In genomic region chr14:21765754-21766397, GRCm38 (mm10) we compare ENCODE assay signal across 22 mouse cellular contexts. TPM values are rescaled to one million over a fixed set of nuclear protein-coding genes. Genes with fewer than 3 reads are reported as not detected.
DNase-seq lines count a peak whose midpoint lies in the region; ATAC-seq and TF ChIP-seq lines count a peak whose summit lies in the region.
"Had no signal": no experiment of that assay in that cellular context is flagged by ENCODE, and none has a peak within 500 bp of the region (broad histone marks: within the 10 kb centered on the region; RNA-seq: fewer than 3 reads in every experiment).

No protein-coding gene starts in this region.

- H3K4me2 ChIP-seq in heart, embryonic 15.5 days: peak overlapping the region; percentile 9; the same call in 1 of the 2 replicates
- peak overlapping the region; percentile 47 for H3K4me2 ChIP-seq in liver, embryonic 14.5 days (ENCODE audit: low read depth)
- no peak overlapping the region for H3K4me2 ChIP-seq in stomach, embryonic 16.5 days (ENCODE audit: low read depth, low read length)
- H3K4me2 ChIP-seq: lung, embryonic 15.5 days had no signal

- no peaks in the 10 kb centered on the region for H3K27me3 ChIP-seq in heart, embryonic 15.5 days
- H3K27me3 ChIP-seq in liver, embryonic 14.5 days (ENCODE audit: control insufficient read depth, insufficient read depth, low read length): no peaks in the 10 kb centered on the region
- H3K27me3 ChIP-seq in stomach, embryonic 16.5 days (ENCODE audit: control insufficient read depth, insufficient read depth, low read length): no peaks in the 10 kb centered on the region
- H3K27me3 ChIP-seq: lung, embryonic 15.5 days had no signal

- no peak for TF ChIP-seq CTCF in liver, embryonic 14.5 days (IDR thresholded peaks at IDR 0.05; ENCODE audit: low read depth)

- no peak for DNase-seq in heart, adult 18-20 months
- DNase-seq in c-Kit-positive CD71-positive TER-119-negative erythroid progenitor cells, embryonic 14.5 days (ENCODE audit: low read depth): peak; percentile 37
- DNase-seq in liver, embryonic 14.5 days (ENCODE audit: low read depth in 3 of 3, low spot score in 3 of 3): no peak
- no peak for DNase-seq in layer of hippocampus, adult 18-20 months (ENCODE audit: low spot score in 2 of 2)
- no peak for DNase-seq in adrenal gland, postnatal 4 days (ENCODE audit: low spot score in 2 of 2)
- DNase-seq: adrenal gland, adult 2 months; B cell, adult 2 months; cerebellum, adult 2 months; kidney, adult 9 months; kidney, postnatal 4 days; layer of hippocampus, postnatal 36 days; retina, postnatal 1 day; thymus, postnatal 36 days had no signal

- H3K9me3 ChIP-seq in heart, embryonic 15.5 days (replicated peaks): no peaks in the 10 kb centered on the region
- H3K9me3 ChIP-seq in liver, embryonic 14.5 days (ENCODE audit: control insufficient read depth, low read length): no peaks in the 10 kb centered on the region
- H3K9me3 ChIP-seq in stomach, embryonic 16.5 days (replicated peaks; ENCODE audit: control insufficient read depth, low read length): no peaks in the 10 kb centered on the region
- H3K9me3 ChIP-seq: limb, embryonic 10.5 days; lung, embryonic 15.5 days had no signal

- 50% methylated on average over 7 of the region's 7 CpGs for WGBS in heart, embryonic 15.5 days
- WGBS in liver, embryonic 14.5 days (ENCODE audit: insufficient replicate concordance): 20% methylated on average over 7 of the region's 7 CpGs
- WGBS in stomach, embryonic 16.5 days: 55% methylated on average over 7 of the region's 7 CpGs

- 0 out of 2 replicates have a peak, but pooled peaks have one; percentile 31 for TF ChIP-seq EP300 in liver, embryonic 14.5 days (IDR thresholded peaks at IDR 0.05; ENCODE audit: low read depth)

- H3K27ac ChIP-seq in heart, embryonic 15.5 days: peak overlapping the region; percentile 8; the same call in 1 of the 2 replicates
- no peak overlapping the region for H3K27ac ChIP-seq in liver, embryonic 14.5 days
- no peak overlapping the region for H3K27ac ChIP-seq in stomach, embryonic 16.5 days (ENCODE audit: low read length)
- H3K27ac ChIP-seq: limb, embryonic 10.5 days; lung, embryonic 15.5 days had no signal

- no peaks in the 10 kb centered on the region for H3K36me3 ChIP-seq in heart, embryonic 15.5 days
- no peaks in the 10 kb centered on the region for H3K36me3 ChIP-seq in liver, embryonic 14.5 days (replicated peaks; ENCODE audit: control insufficient read depth, insufficient read depth, low read depth)
- no peaks in the 10 kb centered on the region for H3K36me3 ChIP-seq in stomach, embryonic 16.5 days (ENCODE audit: control insufficient read depth, insufficient read depth, low read length)
- H3K36me3 ChIP-seq: limb, embryonic 10.5 days; lung, embryonic 15.5 days had no signal

- H3K4me1 ChIP-seq in heart, embryonic 15.5 days (replicated peaks): peaks cover 31% of the 10 kb centered on the region
- peaks cover 5 to 16% of the 10 kb centered on the region in 2 experiments for H3K4me1 ChIP-seq in liver, embryonic 14.5 days (replicated peaks; ENCODE audit: control insufficient read depth in 2 of 2, insufficient read depth in 2 of 2, low read length in 1 of 2)
- H3K4me1 ChIP-seq in stomach, embryonic 16.5 days (ENCODE audit: control insufficient read depth, insufficient read depth, low read length): peaks cover 11% of the 10 kb centered on the region

- H3K4me3 ChIP-seq in heart, embryonic 15.5 days: no peak overlapping the region
- no peak overlapping the region for H3K4me3 ChIP-seq in liver, embryonic 14.5 days (ENCODE audit: insufficient read depth in 1 of 2, low read depth in 2 of 2, low read length in 2 of 2)
- H3K4me3 ChIP-seq in stomach, embryonic 16.5 days (replicated peaks; ENCODE audit: low read length): no peak overlapping the region
- H3K4me3 ChIP-seq: limb, embryonic 10.5 days; lung, embryonic 15.5 days had no signal

- no peak for ATAC-seq in heart, embryonic 15.5 days (replicated peaks; ENCODE audit: insufficient number of reproducible peaks, insufficient read depth, low FRiP score, low read depth)
- ATAC-seq in liver, embryonic 14.5 days (ENCODE audit: insufficient read depth): peak; percentile 82
- peak; percentile 58; the same call in 1 of the 2 replicates for ATAC-seq in stomach, embryonic 16.5 days (ENCODE audit: insufficient read depth, low FRiP score)

- H3K9ac ChIP-seq in heart, embryonic 15.5 days: no peak overlapping the region
- no peak overlapping the region for H3K9ac ChIP-seq in liver, embryonic 14.5 days (replicated peaks)
- H3K9ac ChIP-seq in stomach, embryonic 16.5 days (ENCODE audit: low read length): no peak overlapping the region
- H3K9ac ChIP-seq: lung, embryonic 15.5 days had no signal

RNA-seq across cellular contexts. Expression of gene Dusp13, which starts 14.9 kb away (rescaled TPM):
- 0.18 TPM in 1 of 2 replicates, not detected in the other for polyA plus RNA-seq in heart, embryonic 15.5 days (2015; fragmentation: Nextera tagmentation; extraction: Ambion mirVana)
- 1 to 10 TPM in 1 of 2 experiments, under 1 TPM in 1; 0.59 to 1.5 TPM for total RNA-seq in heart, adult 18-20 months (2021)
- polyA plus RNA-seq in liver, embryonic 14.5 days (2012; rRNA removed): 0.04 TPM in 1 of 2 replicates, not detected in the other
- not detected in 2 replicates for polyA plus RNA-seq in liver, embryonic 14.5 days (2014; fragmentation: Nextera tagmentation; extraction: Ambion mirVana)
- 0.84 TPM in 1 of 2 replicates, not detected in the other for polyA plus RNA-seq in stomach, embryonic 16.5 days (2015; fragmentation: Nextera tagmentation; extraction: Ambion mirVana)
- under 1 TPM; 0.62 to 0.68 TPM for total RNA-seq in layer of hippocampus, adult 18-20 months (2021)
- total RNA-seq in adrenal gland, postnatal 4 days (2021): 1 to 10 TPM in 1 of 2 experiments, under 1 TPM in 1; 0.84 to 1.4 TPM
- total RNA-seq: adrenal gland, adult 2 months had no signal
- polyA plus RNA-seq: brain, embryonic 14.5 days; forebrain, embryonic 11.5 days; hindbrain, embryonic 11.5 days; limb, embryonic 10.5 days; lung, embryonic 15.5 days; neural tube, embryonic 14.5 days had no signal

RNA-seq across cellular contexts. Expression of gene Samd8, which starts 15.5 kb away (rescaled TPM):
- polyA plus RNA-seq in heart, embryonic 15.5 days (2015; fragmentation: Nextera tagmentation; extraction: Ambion mirVana): 7.7 and 8.9 TPM in 2 replicates
- 10 to 100 TPM; 30.7 to 33.5 TPM for total RNA-seq in heart, adult 18-20 months (2021)
- polyA plus RNA-seq in liver, embryonic 14.5 days (2012; rRNA removed): 1.9 and 2.6 TPM in 2 replicates
- polyA plus RNA-seq in liver, embryonic 14.5 days (2014; fragmentation: Nextera tagmentation; extraction: Ambion mirVana): 2.7 TPM in 2 replicates
- polyA plus RNA-seq in stomach, embryonic 16.5 days (2015; fragmentation: Nextera tagmentation; extraction: Ambion mirVana): 12.1 and 13.7 TPM in 2 replicates
- 10 to 100 TPM; 82.2 to 86.3 TPM for total RNA-seq in layer of hippocampus, adult 18-20 months (2021)
- total RNA-seq in adrenal gland, postnatal 4 days (2021): 10 to 100 TPM; 33.2 to 33.7 TPM

RNA-seq across cellular contexts. Expression of gene Dupd1, which starts 51.5 kb away (rescaled TPM):
- polyA plus RNA-seq in heart, embryonic 15.5 days (2015; fragmentation: Nextera tagmentation; extraction: Ambion mirVana): 0.14 and 0.32 TPM in 2 replicates
- total RNA-seq in heart, adult 18-20 months (2021): under 1 TPM; 0.22 to 0.26 TPM
- not detected in 2 replicates for polyA plus RNA-seq in liver, embryonic 14.5 days (2012; rRNA removed)
- not detected in 2 replicates for polyA plus RNA-seq in liver, embryonic 14.5 days (2014; fragmentation: Nextera tagmentation; extraction: Ambion mirVana)
- polyA plus RNA-seq in stomach, embryonic 16.5 days (2015; fragmentation: Nextera tagmentation; extraction: Ambion mirVana): 0.81 TPM in 1 of 2 replicates, not detected in the other
- under 1 TPM; 0.45 to 0.48 TPM for total RNA-seq in layer of hippocampus, adult 18-20 months (2021)
- 1 to 10 TPM; 1.1 to 1.4 TPM for total RNA-seq in adrenal gland, postnatal 4 days (2021)
- total RNA-seq: ES-E14 had no signal
- polyA plus RNA-seq: cerebellum, adult 2 months; forebrain, embryonic 11.5 days; hindbrain, embryonic 11.5 days; lung, embryonic 15.5 days had no signal

RNA-seq across cellular contexts. Expression of gene Vdac2, which starts 59.2 kb away (rescaled TPM):
- 435 and 491 TPM in 2 replicates for polyA plus RNA-seq in heart, embryonic 15.5 days (2015; fragmentation: Nextera tagmentation; extraction: Ambion mirVana)
- total RNA-seq in heart, adult 18-20 months (2021): 100 to 1,000 TPM; 493 to 524 TPM
- 54.2 and 80.9 TPM in 2 replicates for polyA plus RNA-seq in liver, embryonic 14.5 days (2012; rRNA removed)
- polyA plus RNA-seq in liver, embryonic 14.5 days (2014; fragmentation: Nextera tagmentation; extraction: Ambion mirVana): 126 and 134 TPM in 2 replicates
- polyA plus RNA-seq in stomach, embryonic 16.5 days (2015; fragmentation: Nextera tagmentation; extraction: Ambion mirVana): 289 and 297 TPM in 2 replicates
- 100 to 1,000 TPM; 234 to 237 TPM for total RNA-seq in layer of hippocampus, adult 18-20 months (2021)
- 100 to 1,000 TPM; 256 to 257 TPM for total RNA-seq in adrenal gland, postnatal 4 days (2021)
